Mouse (Mus musculus) gastrocnemius, postnatal 4 days (tissue): ENCODE measurements around the gene Rnd2. TPM values are rescaled to one million over a fixed set of nuclear protein-coding genes. Genes with fewer than 3 reads are reported as not detected.
"Not testable (repeated sequence)": the region's sequence is repeated elsewhere in the genome, so short reads cannot be mapped to it uniquely, and the experiment has no call there.

Experiments
- DNase-seq, 2 experiments: peaks; one replicate each; pipeline ENCODE4 v3.0.0; 2021 to 2022; ENCODE audit warnings: low spot score in 2 of 2, mixed read lengths in 2 of 2
- total RNA-seq, 2 experiments: library from RNA; stranded (reverse); gene quantifications; 2 replicates each; pipeline ENCODE4 v1.2.3; 2021

Rnd2 gene
- total RNA-seq, 2 experiments from 2014 or later: 8.1 to 8.3 TPM

DNA sequence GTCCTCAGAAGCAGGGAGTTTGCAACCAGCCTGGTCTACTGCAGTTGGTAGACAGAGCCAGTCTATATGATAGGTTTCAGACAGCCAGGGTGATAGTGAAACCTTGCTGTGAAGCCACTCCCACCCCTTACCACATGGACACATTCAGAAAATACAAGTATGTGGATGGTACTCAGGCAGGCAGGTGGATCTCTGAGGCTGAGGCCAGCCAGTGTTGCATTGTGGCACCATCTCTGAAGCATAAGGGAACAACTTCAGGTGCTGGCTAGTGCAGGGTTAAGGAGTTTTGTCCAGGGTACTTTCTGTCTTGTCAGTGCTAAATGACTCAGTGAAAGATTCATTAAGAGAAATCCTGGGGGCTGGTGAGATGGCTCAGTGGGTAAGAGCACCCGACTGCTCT lies 18.5 kb upstream of the Rnd2 start:
- DNase-seq: no peak

GRCm38 (mm10) chr11:101446860-101447259 lies 17.9 kb upstream of the Rnd2 start:
- DNase-seq: not testable (repeated sequence)

GRCm38 (mm10) chr11:101447786-101448185 lies 17.0 kb upstream of the Rnd2 start:
- no peak for DNase-seq

GRCm38 (mm10) chr11:101448274-101448746 lies 16.5 kb upstream of the Rnd2 start, which contains the start of gene Ifi35:
TSS of gene Ifi35 (plus strand) at chr11:101448407.
- peak in 1 of 2 experiments; percentile 75 for DNase-seq

GRCm38 (mm10) chr11:101448899-101449298 lies 15.9 kb upstream of the Rnd2 start:
- DNase-seq: no peak

DNA sequence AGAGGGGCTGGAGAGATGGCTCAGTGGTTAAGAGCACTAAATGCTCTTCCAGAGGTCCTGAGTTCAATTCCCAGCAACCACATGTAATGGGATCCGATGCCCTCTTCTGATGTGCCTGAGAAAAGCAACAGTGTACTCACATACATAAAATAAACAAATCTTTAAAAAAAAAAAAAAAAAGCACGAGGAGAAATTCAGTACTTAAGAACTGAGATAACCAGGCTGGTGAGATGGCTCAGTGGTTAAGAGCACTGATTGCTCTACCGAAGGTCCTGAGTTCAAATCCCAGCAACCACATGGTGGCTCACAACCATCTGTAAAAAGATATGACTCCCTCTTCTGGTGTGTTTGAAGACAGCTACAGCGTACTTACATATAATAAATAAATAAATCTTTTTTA lies 15.2 kb upstream of the Rnd2 start:
- not testable (repeated sequence) for DNase-seq

- DNase-seq: no peak
Observed at GRCm38 (mm10) chr11:101450394-101450793, 14.4 kb upstream of the Rnd2 start.

GRCm38 (mm10) chr11:101451536-101451935 lies 13.3 kb upstream of the Rnd2 start:
- DNase-seq: no peak

DNA sequence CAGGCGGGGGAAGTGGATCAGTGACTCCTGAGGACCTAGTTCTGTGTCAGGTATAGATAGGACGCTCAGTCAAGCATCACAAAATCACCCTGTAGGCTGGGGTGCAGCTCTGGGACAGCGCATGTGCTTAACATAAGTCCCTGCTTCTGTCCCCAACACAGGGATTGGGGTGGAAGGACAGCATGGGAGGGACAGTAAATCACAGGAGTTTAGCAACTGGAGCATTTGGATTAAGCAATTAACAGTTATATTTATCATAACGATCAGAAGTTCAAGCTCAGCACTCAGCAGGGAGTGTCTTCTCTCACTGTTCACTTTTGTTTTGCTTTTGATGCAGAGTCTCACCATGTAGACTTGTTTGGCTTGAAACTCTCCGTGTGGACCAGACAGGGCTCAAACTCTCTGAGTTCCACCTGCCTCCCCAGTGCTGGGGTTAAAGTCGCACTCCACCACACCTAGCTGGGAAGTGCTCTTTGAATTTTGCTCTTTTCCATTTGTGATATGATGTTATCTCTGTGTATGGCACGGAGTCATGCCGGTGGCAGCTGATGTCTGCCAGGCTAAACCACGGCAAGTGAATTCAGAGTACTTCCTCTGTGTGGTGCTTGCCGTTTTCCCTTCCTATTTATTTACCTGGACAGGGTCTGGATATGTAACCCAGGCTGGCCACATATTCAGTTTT lies 12.6 kb upstream of the Rnd2 start:
- DNase-seq: no peak

DNA sequence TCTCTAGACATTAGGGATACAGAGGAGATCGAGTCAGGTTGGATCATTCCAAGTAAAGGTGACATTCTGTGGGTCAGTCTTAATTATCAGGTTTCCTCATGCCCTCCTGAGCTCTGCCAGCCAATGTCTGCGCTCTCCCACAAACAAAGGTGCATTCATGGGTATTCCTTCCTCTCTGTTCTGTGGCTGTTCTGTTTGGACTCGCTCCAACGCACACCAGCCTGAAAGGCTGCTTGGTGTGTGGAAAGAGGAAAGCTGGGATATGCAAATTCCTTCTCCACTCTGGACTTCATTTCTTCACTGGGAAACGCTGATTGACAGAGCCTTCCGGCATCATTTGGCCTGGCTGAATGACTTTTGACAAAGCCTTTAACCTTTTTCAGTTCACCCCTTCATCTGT lies 10.1 kb upstream of the Rnd2 start:
- DNase-seq: no peak

DNA sequence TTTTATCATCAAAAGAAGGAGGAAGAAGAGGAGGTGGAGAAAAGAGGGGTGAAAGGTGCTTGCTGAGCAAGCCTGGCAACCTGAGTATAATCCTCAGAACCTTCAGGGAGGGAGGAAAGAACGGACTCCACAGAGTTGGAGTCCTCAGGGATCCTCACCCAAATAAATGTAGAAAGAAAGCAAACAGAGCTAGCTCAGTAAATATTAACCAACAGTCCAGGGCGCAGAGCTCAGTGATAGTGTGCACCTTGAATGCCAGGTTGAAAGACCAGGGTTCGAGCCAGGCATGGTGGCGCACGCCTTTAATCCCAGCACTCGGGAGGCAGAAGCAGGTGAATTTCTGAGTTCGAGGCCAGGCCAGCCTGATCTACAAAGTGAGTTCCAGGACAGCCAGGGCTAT lies 9.2 kb upstream of the Rnd2 start:
- no peak for DNase-seq

DNA sequence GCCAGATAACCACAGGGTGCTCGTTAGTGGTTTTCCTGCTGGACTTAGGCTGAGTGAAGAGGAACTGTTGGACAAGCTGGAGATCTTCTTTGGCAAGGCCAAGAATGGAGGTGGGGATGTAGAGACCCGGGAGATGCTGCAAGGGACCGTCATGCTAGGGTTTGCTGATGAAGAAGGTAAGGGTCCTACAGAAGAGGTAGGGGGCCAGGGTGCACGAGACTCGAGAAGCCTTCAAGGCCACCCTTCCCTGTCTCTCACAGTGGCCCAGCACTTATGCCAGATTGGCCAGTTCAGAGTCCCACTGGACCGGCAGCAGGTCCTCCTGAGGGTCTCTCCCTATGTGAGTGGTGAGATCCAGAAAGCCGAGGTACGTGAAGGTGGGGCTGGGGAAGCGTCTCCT lies 7.2 kb upstream of the Rnd2 start:
- DNase-seq: no peak

DNA sequence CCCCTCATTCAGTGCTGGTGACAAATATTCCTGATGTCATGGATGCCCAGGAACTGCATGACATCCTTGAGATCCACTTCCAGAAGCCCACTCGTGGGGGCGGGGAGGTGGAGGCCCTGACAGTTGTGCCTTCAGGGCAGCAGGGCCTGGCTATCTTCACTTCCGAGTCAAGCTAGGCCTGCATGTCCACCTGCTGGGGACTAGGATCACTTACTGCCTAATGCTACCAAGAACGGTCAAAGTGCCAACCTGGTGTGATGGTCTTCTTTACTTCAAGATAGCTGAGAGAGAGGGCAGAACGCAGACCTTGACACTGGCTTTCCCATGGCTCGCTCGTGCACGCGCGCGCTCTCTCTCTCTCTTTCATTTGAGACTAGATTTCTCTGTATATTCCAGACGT lies 6.6 kb upstream of the Rnd2 start:
- DNase-seq: no peak

GRCm38 (mm10) chr11:101459716-101460115 lies 5.1 kb upstream of the Rnd2 start:
- no peak for DNase-seq

DNA sequence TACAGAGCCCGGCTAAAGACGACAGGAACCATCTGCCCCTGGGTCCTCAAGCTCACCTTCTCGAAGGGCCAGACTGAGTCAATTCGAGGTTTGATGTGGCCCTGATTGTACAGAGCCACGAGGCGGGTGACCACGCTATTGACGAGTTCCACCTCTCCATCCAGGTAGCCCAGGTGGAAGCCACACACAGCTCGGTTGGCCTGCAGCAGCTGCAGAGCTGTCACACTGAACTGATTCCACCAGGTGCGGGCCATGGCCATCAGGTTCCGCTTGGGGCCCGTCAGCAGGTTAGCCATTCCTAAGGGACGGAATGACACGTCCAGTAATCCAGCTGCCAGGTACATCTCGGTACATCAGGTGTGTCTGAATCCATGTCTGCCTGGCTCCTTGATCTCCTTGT lies 4.5 kb upstream of the Rnd2 start:
- DNase-seq: no peak

DNA sequence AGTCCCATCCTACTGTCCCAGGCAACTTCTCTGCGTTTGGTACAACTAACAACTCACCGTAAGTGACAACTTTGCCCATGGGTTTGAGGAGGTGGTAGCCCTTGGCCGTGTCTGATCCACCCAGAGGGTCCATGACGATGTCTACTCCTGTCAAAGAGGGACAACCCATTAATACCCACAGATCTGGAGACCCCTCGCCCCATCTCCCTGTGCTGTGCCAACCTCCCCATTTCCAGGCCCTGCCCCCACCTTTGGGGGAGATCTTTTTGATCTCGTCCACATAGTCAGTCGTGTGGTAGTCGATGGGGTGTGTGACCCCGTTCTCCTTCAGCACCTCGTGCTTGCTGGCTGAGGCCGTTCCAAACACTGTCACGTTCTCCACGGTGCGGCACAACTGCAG lies 2.7 kb upstream of the Rnd2 start:
- DNase-seq: no peak

- no peak for DNase-seq
Observed at GRCm38 (mm10) chr11:101462583-101463440, 2.0 kb upstream of the Rnd2 start.

DNA sequence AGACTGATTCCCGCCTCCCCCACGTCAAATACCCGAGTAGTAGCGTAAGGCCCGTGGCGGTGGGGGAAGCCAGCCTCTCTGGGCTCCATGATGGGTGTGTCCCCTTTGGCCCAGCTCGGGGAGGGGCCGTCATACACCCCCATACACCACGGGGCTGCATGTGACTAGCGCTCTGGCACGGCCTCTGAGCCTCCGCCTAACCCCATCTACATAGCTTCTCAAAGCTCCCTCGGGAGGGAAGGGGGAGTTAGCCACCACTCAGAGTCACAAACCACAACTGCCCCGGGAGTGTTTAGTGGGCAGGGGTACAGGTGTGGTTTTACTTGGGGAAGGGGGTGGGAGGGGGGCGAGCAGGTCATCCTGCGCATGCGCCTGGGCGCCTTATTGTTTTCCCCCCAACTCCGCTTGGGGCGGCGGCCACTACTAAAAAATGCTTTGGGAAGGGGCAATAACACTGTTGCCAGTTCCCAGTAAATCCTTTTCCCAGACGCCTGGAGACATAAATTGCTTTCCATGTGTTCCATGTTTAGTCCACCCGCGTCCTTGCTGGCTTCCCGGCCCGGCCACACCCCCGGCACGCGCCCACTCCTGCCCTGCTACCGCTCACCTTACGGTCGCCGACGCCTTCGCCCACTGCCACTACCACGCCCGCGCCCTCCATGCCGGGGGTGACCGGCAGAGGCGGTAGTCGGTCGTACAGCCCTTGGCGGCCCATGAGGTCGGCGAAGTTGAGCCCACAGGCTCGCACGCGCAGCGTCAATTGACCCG lies 486 bp downstream of the Rnd2 start:
- peak; percentile 48 to 80 for DNase-seq

- peak; percentile 49 to 78 for DNase-seq
Observed at GRCm38 (mm10) chr11:101465869-101466551, 1.2 kb downstream of the Rnd2 start, which contains the start of gene Vat1. TSS of gene Vat1 (minus strand) at chr11:101466230.

DNA sequence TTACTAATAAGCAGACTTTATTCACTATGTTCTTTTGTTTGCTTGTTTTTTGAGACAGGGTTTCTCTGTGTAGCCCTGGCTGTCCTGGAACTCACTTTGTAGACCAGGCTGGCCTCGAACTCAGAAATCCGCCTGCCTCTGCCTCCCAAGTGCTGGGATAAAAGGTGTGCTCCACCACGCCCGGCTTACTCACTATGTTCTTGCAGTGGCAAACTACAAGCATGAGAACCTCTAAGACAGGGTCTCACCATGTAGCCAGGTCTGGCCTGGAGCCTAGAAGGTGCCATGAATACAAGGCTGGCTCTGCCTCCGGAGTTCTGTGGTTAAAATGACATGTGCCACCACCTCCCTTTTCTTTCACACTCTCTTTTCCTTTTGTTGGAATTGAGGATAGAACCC lies 1.8 kb downstream of the Rnd2 start:
- DNase-seq: not testable (repeated sequence)
